Mouse (Mus musculus) CD4-positive naive resting alpha-beta T cell, adult 76 days (primary cell): ENCODE measurements around the gene Cdca8. TPM values are rescaled to one million over a fixed set of nuclear protein-coding genes. Genes with fewer than 3 reads are reported as not detected.

Experiments
- total RNA-seq: library from RNA; stranded (reverse); gene quantifications from one replicate; pipeline ENCODE4 v1.2.4, GENCODE M21; 2023

The Cdca8 gene
- 2.8 TPM for total RNA-seq

GRCm38 (mm10) chr4:124939211-124939610 lies at the start of gene Cdca8:
Gene Cdca8, minus strand, starts transcription at chr4:124939311.

GRCm38 (mm10) chr4:124985671-124986602 lies 46.8 kb upstream of the Cdca8 start, which contains the start of gene Rspo1:
Gene Rspo1, plus strand, starts transcription at chr4:124986430.

GRCm38 (mm10) chr4:124936613-124937471 lies 2.3 kb downstream of the Cdca8 start, which contains the start of gene 9930104L06Rik:
Gene 9930104L06Rik, plus strand, starts transcription at chr4:124937048.

GRCm38 (mm10) chr4:124880599-124880998 lies 58.5 kb downstream of the Cdca8 start, which contains the start of gene Epha10:
Gene Epha10, plus strand, starts transcription at chr4:124880899.

Other genes starting within 250 kb of the Cdca8 start
- 20.9 TPM for gene Utp11, start 245.7 kb downstream of the Cdca8 start, total RNA-seq
- gene Fhl3, start 238.6 kb downstream of the Cdca8 start, total RNA-seq: 15.2 TPM
- 54.8 TPM for gene Sf3a3, start 224.5 kb downstream of the Cdca8 start, total RNA-seq
- gene Inpp5b, start 197.5 kb downstream of the Cdca8 start, total RNA-seq: 80.5 TPM
- gene Mtf1, start 137.2 kb downstream of the Cdca8 start, total RNA-seq: 33.3 TPM
- gene Yrdc, start 88.6 kb downstream of the Cdca8 start, total RNA-seq: 127 TPM
- gene 1110065P20Rik, start 88.1 kb downstream of the Cdca8 start, total RNA-seq: 16.8 TPM
- gene Maneal, start 77.1 kb downstream of the Cdca8 start, total RNA-seq: 2.7 TPM
- gene Epha10, start 58.4 kb downstream of the Cdca8 start, total RNA-seq: not detected
- gene 9930104L06Rik, start 2.3 kb downstream of the Cdca8 start, total RNA-seq: 16.2 TPM
- gene Rspo1, start 47.1 kb upstream of the Cdca8 start, total RNA-seq: not detected
- gene Gnl2, start 77.3 kb upstream of the Cdca8 start, total RNA-seq: 94.0 TPM
- gene Dnali1, start 126.4 kb upstream of the Cdca8 start, total RNA-seq: not detected
- gene Snip1, start 127.4 kb upstream of the Cdca8 start, total RNA-seq: 42.9 TPM
- 48.4 TPM for gene Meaf6, start 145.8 kb upstream of the Cdca8 start, total RNA-seq
- 194 TPM for gene Zc3h12a, start 188.5 kb upstream of the Cdca8 start, total RNA-seq